Mouse (Mus musculus) forebrain, postnatal 0 days (tissue): ENCODE data around the gene Rmnd5b. TPM values are rescaled to one million over a fixed set of nuclear protein-coding genes. Genes with fewer than 3 reads are reported as not detected.
"Not testable (repeated sequence)": the region's sequence is repeated elsewhere in the genome, so short reads cannot be mapped to it uniquely, and the experiment has no call there.

ENCODE experiments used
- ATAC-seq: fragments of 200-750 bp; cut with Nextera tagmentation; 2 replicates; pipeline ENCODE4 v1.8.0; 2017; ENCODE audit warnings: mild to moderate bottlenecking, moderate library complexity
- DNase-seq: peaks from one replicate; pipeline ENCODE4 v3.0.0-alpha.2; 2015
- H3K27ac ChIP-seq: fragments of 300-500 bp; sonication (generic); 2 replicates; pipeline ENCODE4 v1.5.1; 2014; ENCODE audit warnings: low read depth, mild to moderate bottlenecking, antibody characterized with exemption, low read length, moderate library complexity, mixed read lengths
- H3K27me3 ChIP-seq: fragments of 300-500 bp; sonication (generic); 2 replicates; pipeline ENCODE4 v1.6.1; 2014; ENCODE audit warnings: mild to moderate bottlenecking, low read length, mixed read lengths; ENCODE audit not compliant: insufficient read depth
- H3K36me3 ChIP-seq: fragments of 300-500 bp; sonication (generic); 2 replicates; pipeline ENCODE4 v1.6.1; 2014; ENCODE audit warnings: mild to moderate bottlenecking, moderate library complexity; ENCODE audit not compliant: insufficient read depth
- H3K4me1 ChIP-seq: fragments of 300-500 bp; sonication (generic); 2 replicates; pipeline ENCODE4 v1.6.1; 2014; ENCODE audit warnings: antibody characterized with exemption; ENCODE audit not compliant: insufficient read depth
- H3K4me2 ChIP-seq: fragments of 300-500 bp; sonication (generic); 2 replicates; pipeline ENCODE4 v1.6.1; 2014; ENCODE audit warnings: low read depth, mild to moderate bottlenecking, moderate library complexity
- H3K4me3 ChIP-seq: fragments of 300-500 bp; sonication (generic); 2 replicates; pipeline ENCODE4 v1.5.1; 2014; ENCODE audit warnings: low read depth, low read length, mixed read lengths
- H3K9ac ChIP-seq: fragments of 300-500 bp; sonication (generic); 2 replicates; pipeline ENCODE4 v1.6.1; 2014; ENCODE audit warnings: mild to moderate bottlenecking
- H3K9me3 ChIP-seq: fragments of 300-500 bp; sonication (generic); 2 replicates; pipeline ENCODE4 v1.6.1; 2016; ENCODE audit warnings: low read length
- CTCF ChIP-seq: sonication (generic); IDR thresholded peaks from 2 replicates; pipeline ENCODE4 v1.5.1; 2016; ENCODE audit warnings: antibody characterized with exemption, control low read depth, low read depth
- WGBS: fragments of 180-500 bp; shearing (Covaris S2); extraction: QIAGEN DNeasy Blood & Tissue Kit; methylation state at CpG from one replicate; pipeline ENCODE4 v1.1.7; 2014; 5-methylcytosine and 5-hydroxymethylcytosine counted together
- polyA plus RNA-seq: library from polyadenylated mRNA; unstranded; fragments of >200 nt; fragmentation: Nextera tagmentation; extraction: Ambion mirVana; gene quantifications from 2 replicates; pipeline ENCODE4 v1.2.1, GENCODE M21; 2015
- total RNA-seq: library from RNA; depleted of rRNA; stranded (reverse); fragments of >200 nt; gene quantifications from 2 replicates; pipeline ENCODE4 v1.2.3, GENCODE M21; 2014

Rmnd5b gene
- total and polyA plus RNA-seq, 2 experiments from 2014 or later, result 70.7 to 74.4 TPM

- DNase-seq (no peak), ATAC-seq (no peak)
- no peak for TF ChIP-seq CTCF
- Histone ChIP-seq H3K4me1 (no peaks in the 10 kb centered on the region), H3K27ac (no peak overlapping the region), H3K27me3 (no peaks in the 10 kb centered on the region), H3K36me3 (no peaks in the 10 kb centered on the region), H3K4me3 (no peak overlapping the region), H3K4me2 (no peak overlapping the region), H3K9ac (no peak overlapping the region), H3K9me3 (no peaks in the 10 kb centered on the region)
- 75% methylated on average over 9 of the region's 9 CpGs for WGBS
Measured at GRCm38 (mm10) chr11:51673291-51673690, 37.6 kb upstream of the Rmnd5b start.

GRCm38 (mm10) chr11:51671376-51671775 lies 35.7 kb upstream of the Rmnd5b start:
- no peaks in the 10 kb centered on the region for H3K4me1 ChIP-seq
- no peak overlapping the region for H3K4me3 ChIP-seq
- no peaks in the 10 kb centered on the region for H3K27me3 ChIP-seq
- H3K4me2 ChIP-seq, result no peak overlapping the region
- DNase-seq (no peak), ATAC-seq (no peak)
- no peak for TF ChIP-seq CTCF
- no peak overlapping the region for H3K9ac ChIP-seq
- H3K36me3 ChIP-seq, result no peaks in the 10 kb centered on the region
- H3K9me3 ChIP-seq, result no peaks in the 10 kb centered on the region
- WGBS, result 74% methylated on average over 2 of the region's 2 CpGs
- H3K27ac ChIP-seq, result no peak overlapping the region

GRCm38 (mm10) chr11:51670846-51671245 lies 35.1 kb upstream of the Rmnd5b start:
- H3K4me1 ChIP-seq, result no peaks in the 10 kb centered on the region
- no peaks in the 10 kb centered on the region for H3K36me3 ChIP-seq
- H3K9ac ChIP-seq, result no peak overlapping the region
- no peak overlapping the region for H3K4me3 ChIP-seq
- H3K4me2 ChIP-seq, result no peak overlapping the region
- H3K9me3 ChIP-seq, result no peaks in the 10 kb centered on the region
- no peak overlapping the region for H3K27ac ChIP-seq
- 93% methylated on average over 7 of the region's 7 CpGs for WGBS
- H3K27me3 ChIP-seq, result no peaks in the 10 kb centered on the region
- DNase-seq (no peak), ATAC-seq (no peak)
- no peak for TF ChIP-seq CTCF

GRCm38 (mm10) chr11:51664747-51665146 lies 29.1 kb upstream of the Rmnd5b start:
- WGBS, result 91% methylated on average over 7 of the region's 7 CpGs

GRCm38 (mm10) chr11:51662632-51663031 lies 26.9 kb upstream of the Rmnd5b start:
- no peak overlapping the region for H3K9ac ChIP-seq
- TF ChIP-seq CTCF, result no peak
- H3K4me2 ChIP-seq, result no peak overlapping the region
- WGBS, result 70% methylated on average over 7 of the region's 7 CpGs
- H3K36me3 ChIP-seq, result no peaks in the 10 kb centered on the region
- no peak for DNase-seq
- no peak overlapping the region for H3K27ac ChIP-seq
- ATAC-seq, result no peak
- no peaks in the 10 kb centered on the region for H3K4me1 ChIP-seq
- no peaks in the 10 kb centered on the region for H3K27me3 ChIP-seq
- H3K4me3 ChIP-seq, result no peak overlapping the region
- no peaks in the 10 kb centered on the region for H3K9me3 ChIP-seq

More at GRCm38 (mm10) chr11:51664747-51665146, 29.1 kb upstream of the Rmnd5b start:
- H3K4me1 ChIP-seq, H3K36me3 ChIP-seq, H3K27ac ChIP-seq, H3K27me3 ChIP-seq, H3K9ac ChIP-seq, H3K4me3 ChIP-seq, H3K4me2 ChIP-seq, ATAC-seq, DNase-seq, H3K9me3 ChIP-seq: not testable (repeated sequence)

- no peaks in the 10 kb centered on the region for H3K36me3 ChIP-seq
- TF ChIP-seq CTCF, result no peak
- no peak for DNase-seq
- H3K4me1 ChIP-seq, result no peaks in the 10 kb centered on the region
- H3K27ac ChIP-seq, result no peak overlapping the region
- no peak for ATAC-seq
- WGBS, result 80% methylated on average over 16 of the region's 16 CpGs
- no peak overlapping the region for H3K4me3 ChIP-seq
- H3K9me3 ChIP-seq, result no peaks in the 10 kb centered on the region
- no peak overlapping the region for H3K4me2 ChIP-seq
- no peaks in the 10 kb centered on the region for H3K27me3 ChIP-seq
- H3K9ac ChIP-seq, result no peak overlapping the region
Measured at GRCm38 (mm10) chr11:51661867-51662365, 26.2 kb upstream of the Rmnd5b start.

GRCm38 (mm10) chr11:51658705-51659104 lies 23.0 kb upstream of the Rmnd5b start:
- Histone ChIP-seq H3K4me2 (no peak overlapping the region), H3K9ac (no peak overlapping the region), H3K36me3 (no peaks in the 10 kb centered on the region), H3K4me1 (no peaks in the 10 kb centered on the region), H3K27ac (no peak overlapping the region), H3K9me3 (no peaks in the 10 kb centered on the region), H3K4me3 (no peak overlapping the region), H3K27me3 (no peaks in the 10 kb centered on the region)
- 72% methylated on average over 6 of the region's 6 CpGs for WGBS
- TF ChIP-seq CTCF, result no peak
- DNase-seq, result no peak
- ATAC-seq, result no peak

- ATAC-seq (no peak), DNase-seq (no peak)
- H3K36me3 ChIP-seq, result no peaks in the 10 kb centered on the region
- H3K4me3 ChIP-seq, result no peak overlapping the region
- no peaks in the 10 kb centered on the region for H3K9me3 ChIP-seq
- WGBS, result 70% methylated on average over 7 of the region's 7 CpGs
- H3K27ac ChIP-seq, result no peak overlapping the region
- no peak for TF ChIP-seq CTCF
- H3K4me2 ChIP-seq, result no peak overlapping the region
- no peaks in the 10 kb centered on the region for H3K27me3 ChIP-seq
- H3K4me1 ChIP-seq, result no peaks in the 10 kb centered on the region
- no peak overlapping the region for H3K9ac ChIP-seq
Measured at GRCm38 (mm10) chr11:51658291-51658690, 22.6 kb upstream of the Rmnd5b start.
